Mouse (Mus musculus): ENCODE data around the gene Vcan. TPM values are rescaled to one million over a fixed set of nuclear protein-coding genes. Genes with fewer than 3 reads are reported as not detected.

Gene Vcan
- polyA plus RNA-seq, 1 experiment from 2014 or later: 10.0 TPM

GRCm38 (mm10) chr13:89657046-89657445 is 85.3 kb downstream of the Vcan start:
- Histone ChIP-seq H3K9ac (ENCODE audit: low read length) (no peak overlapping the region), H3K27me3 (ENCODE audit: control insufficient read depth, insufficient read depth, low read length) (no peaks in the 10 kb centered on the region), H3K9me3 (ENCODE audit: control insufficient read depth, low read length) (no peaks in the 10 kb centered on the region), H3K36me3 (ENCODE audit: control insufficient read depth, insufficient read depth, low read length) (no peaks in the 10 kb centered on the region), H3K4me1 (replicated peaks; ENCODE audit: control insufficient read depth, insufficient read depth) (no peaks in the 10 kb centered on the region), H3K4me3 (ENCODE audit: low read depth, low read length) (no peak overlapping the region), H3K4me2 (replicated peaks; ENCODE audit: low read depth) (no peak overlapping the region), H3K27ac (replicated peaks) (no peak overlapping the region)
- 94% methylated on average over 11 of the region's 11 CpGs for WGBS
- DNase-seq (ENCODE audit: low spot score) (no peak), ATAC-seq (ENCODE audit: low FRiP score, low TSS enrichment) (no peak)
- no peak for TF ChIP-seq EP300 (optimal IDR thresholded peaks at IDR 0.05)
- no peak for TF ChIP-seq CTCF (IDR thresholded peaks at IDR 0.05; ENCODE audit: low read depth)

GRCm38 (mm10) chr13:89653279-89653678 is 89.0 kb downstream of the Vcan start:
- WGBS: 75% methylated on average over 2 of the region's 2 CpGs
- H3K27me3 ChIP-seq (ENCODE audit: control insufficient read depth, insufficient read depth, low read length): no peaks in the 10 kb centered on the region

GRCm38 (mm10) chr13:89652773-89653172 is 89.5 kb downstream of the Vcan start:
- H3K36me3 ChIP-seq (ENCODE audit: control insufficient read depth, insufficient read depth, low read length): no peaks in the 10 kb centered on the region
- H3K4me3 ChIP-seq (ENCODE audit: low read depth, low read length): no peak overlapping the region
- ATAC-seq (ENCODE audit: low FRiP score, low TSS enrichment) (0 out of 2 replicates have a peak, but pooled peaks have one; percentile 42), DNase-seq (ENCODE audit: low spot score) (no peak)
- H3K9me3 ChIP-seq (ENCODE audit: control insufficient read depth, low read length): no peaks in the 10 kb centered on the region
- TF ChIP-seq CTCF (IDR thresholded peaks at IDR 0.05; ENCODE audit: low read depth) (no peak), EP300 (optimal IDR thresholded peaks at IDR 0.05) (no peak)
- H3K4me2 ChIP-seq (replicated peaks; ENCODE audit: low read depth): no peak overlapping the region
- no peak overlapping the region for H3K27ac ChIP-seq (replicated peaks)
- no peaks in the 10 kb centered on the region for H3K4me1 ChIP-seq (replicated peaks; ENCODE audit: control insufficient read depth, insufficient read depth)
- no peak overlapping the region for H3K9ac ChIP-seq (ENCODE audit: low read length)
- 10% methylated on average over 1 of the region's 1 CpGs for WGBS
- no peaks in the 10 kb centered on the region for H3K27me3 ChIP-seq (ENCODE audit: control insufficient read depth, insufficient read depth, low read length)

More at GRCm38 (mm10) chr13:89653279-89653678, 89.0 kb downstream of the Vcan start:
- H3K9ac ChIP-seq (ENCODE audit: low read length): no peak overlapping the region
- H3K9me3 ChIP-seq (ENCODE audit: control insufficient read depth, low read length): no peaks in the 10 kb centered on the region
- DNase-seq (ENCODE audit: low spot score) (no peak), ATAC-seq (ENCODE audit: low FRiP score, low TSS enrichment) (0 out of 2 replicates have a peak, but pooled peaks have one; percentile 38)
- no peaks in the 10 kb centered on the region for H3K36me3 ChIP-seq (ENCODE audit: control insufficient read depth, insufficient read depth, low read length)
- H3K4me3 ChIP-seq (ENCODE audit: low read depth, low read length): no peak overlapping the region
- no peak overlapping the region for H3K27ac ChIP-seq (replicated peaks)
- no peak for TF ChIP-seq EP300 (optimal IDR thresholded peaks at IDR 0.05)
- no peak for TF ChIP-seq CTCF (IDR thresholded peaks at IDR 0.05; ENCODE audit: low read depth)
- H3K4me2 ChIP-seq (replicated peaks; ENCODE audit: low read depth): no peak overlapping the region
- no peaks in the 10 kb centered on the region for H3K4me1 ChIP-seq (replicated peaks; ENCODE audit: control insufficient read depth, insufficient read depth)

- TF ChIP-seq EP300 (optimal IDR thresholded peaks at IDR 0.05): no peak
- no peak for TF ChIP-seq CTCF (IDR thresholded peaks at IDR 0.05; ENCODE audit: low read depth)
Observed at GRCm38 (mm10) chr13:89645589-89645988, 96.7 kb downstream of the Vcan start.

GRCm38 (mm10) chr13:89637012-89637411 is 105.3 kb downstream of the Vcan start:
- H3K4me2 ChIP-seq (replicated peaks; ENCODE audit: low read depth): no peak overlapping the region
- H3K36me3 ChIP-seq (ENCODE audit: control insufficient read depth, insufficient read depth, low read length): no peaks in the 10 kb centered on the region
- TF ChIP-seq CTCF (IDR thresholded peaks at IDR 0.05; ENCODE audit: low read depth) (no peak), EP300 (optimal IDR thresholded peaks at IDR 0.05) (no peak)
- DNase-seq (ENCODE audit: low spot score) (no peak), ATAC-seq (ENCODE audit: low FRiP score, low TSS enrichment) (no peak)
- no peak overlapping the region for H3K9ac ChIP-seq (ENCODE audit: low read length)
- H3K9me3 ChIP-seq (ENCODE audit: control insufficient read depth, low read length): no peaks in the 10 kb centered on the region
- H3K4me3 ChIP-seq (ENCODE audit: low read depth, low read length): no peak overlapping the region
- no peaks in the 10 kb centered on the region for H3K4me1 ChIP-seq (replicated peaks; ENCODE audit: control insufficient read depth, insufficient read depth)
- H3K27ac ChIP-seq (replicated peaks): no peak overlapping the region
- no peaks in the 10 kb centered on the region for H3K27me3 ChIP-seq (ENCODE audit: control insufficient read depth, insufficient read depth, low read length)
- 73% methylated on average over 3 of the region's 3 CpGs for WGBS

More at GRCm38 (mm10) chr13:89645589-89645988, 96.7 kb downstream of the Vcan start:
- WGBS: 79% methylated on average over 2 of the region's 2 CpGs
- H3K4me3 ChIP-seq (ENCODE audit: low read depth, low read length): no peak overlapping the region
- no peak overlapping the region for H3K27ac ChIP-seq (replicated peaks)
- no peak for ATAC-seq (ENCODE audit: low FRiP score, low TSS enrichment)
- H3K4me2 ChIP-seq (replicated peaks; ENCODE audit: low read depth): no peak overlapping the region
- no peak overlapping the region for H3K9ac ChIP-seq (ENCODE audit: low read length)
- H3K4me1 ChIP-seq (replicated peaks; ENCODE audit: control insufficient read depth, insufficient read depth): no peaks in the 10 kb centered on the region
- H3K27me3 ChIP-seq (ENCODE audit: control insufficient read depth, insufficient read depth, low read length): no peaks in the 10 kb centered on the region
- no peak for DNase-seq (ENCODE audit: low spot score)
- H3K9me3 ChIP-seq (ENCODE audit: control insufficient read depth, low read length): no peaks in the 10 kb centered on the region
- H3K36me3 ChIP-seq (ENCODE audit: control insufficient read depth, insufficient read depth, low read length): no peaks in the 10 kb centered on the region

GRCm38 (mm10) chr13:89634137-89634683 is 108.1 kb downstream of the Vcan start:
- Histone ChIP-seq H3K4me1 (replicated peaks; ENCODE audit: control insufficient read depth, insufficient read depth) (no peaks in the 10 kb centered on the region), H3K9ac (ENCODE audit: low read length) (no peak overlapping the region), H3K27me3 (ENCODE audit: control insufficient read depth, insufficient read depth, low read length) (no peaks in the 10 kb centered on the region), H3K4me3 (ENCODE audit: low read depth, low read length) (no peak overlapping the region), H3K9me3 (ENCODE audit: control insufficient read depth, low read length) (no peaks in the 10 kb centered on the region), H3K27ac (replicated peaks) (no peak overlapping the region), H3K36me3 (ENCODE audit: control insufficient read depth, insufficient read depth, low read length) (no peaks in the 10 kb centered on the region), H3K4me2 (replicated peaks; ENCODE audit: low read depth) (no peak overlapping the region)
- DNase-seq (ENCODE audit: low spot score) (no peak), ATAC-seq (ENCODE audit: low FRiP score, low TSS enrichment) (peak; percentile 51; the same call in 1 of the 2 replicates)
- 28% methylated on average over 4 of the region's 4 CpGs for WGBS
- TF ChIP-seq CTCF (IDR thresholded peaks at IDR 0.05; ENCODE audit: low read depth): peak; percentile 89
- no peak for TF ChIP-seq EP300 (optimal IDR thresholded peaks at IDR 0.05)
